Mouse (Mus musculus) forebrain, embryonic 15.5 days (tissue): ENCODE measurements around the gene Pam. TPM values are rescaled to one million over a fixed set of nuclear protein-coding genes. Genes with fewer than 3 reads are reported as not detected.
A peak's percentile ranks its signal among the peaks of the same experiment; 100 is the strongest.

Experiments
- ATAC-seq: fragments of 200-750 bp; cut with Nextera tagmentation; replicated peaks from 2 replicates; pipeline ENCODE4 v1.8.0; 2017; ENCODE audit warnings: mild to moderate bottlenecking, moderate TSS enrichment, moderate library complexity
- H3K27ac ChIP-seq: fragments of 300-500 bp; sonication (generic); replicated peaks from 2 replicates; pipeline ENCODE4 v1.5.1; 2015; ENCODE audit warnings: mild to moderate bottlenecking, inconsistent platforms
- H3K27me3 ChIP-seq: fragments of 300-500 bp; sonication (generic); 2 replicates; pipeline ENCODE4 v1.6.1; 2015; ENCODE audit warnings: inconsistent platforms
- H3K36me3 ChIP-seq: fragments of 300-500 bp; sonication (generic); 2 replicates; pipeline ENCODE4 v1.6.1; 2015; ENCODE audit warnings: mild to moderate bottlenecking, inconsistent platforms
- H3K4me1 ChIP-seq: fragments of 300-500 bp; sonication (generic); 2 replicates; pipeline ENCODE4 v1.6.1; 2015; ENCODE audit warnings: inconsistent platforms
- H3K4me2 ChIP-seq: fragments of 300-500 bp; sonication (generic); replicated peaks from 2 replicates; pipeline ENCODE4 v1.6.1; 2015; ENCODE audit warnings: mild to moderate bottlenecking, inconsistent platforms
- H3K4me3 ChIP-seq: fragments of 300-500 bp; sonication (generic); 2 replicates; pipeline ENCODE4 v1.5.1; 2015; ENCODE audit warnings: mild to moderate bottlenecking, inconsistent platforms
- H3K9ac ChIP-seq: fragments of 300-500 bp; sonication (generic); replicated peaks from 2 replicates; pipeline ENCODE4 v1.6.1; 2015; ENCODE audit warnings: mild to moderate bottlenecking, inconsistent platforms
- H3K9me3 ChIP-seq: fragments of 300-500 bp; sonication (generic); 2 replicates; pipeline ENCODE4 v1.6.1; 2016; ENCODE audit warnings: inconsistent platforms
- WGBS: fragments of 180-500 bp; shearing (Covaris S2); methylation state at CpG from one replicate; pipeline ENCODE4 v1.1.7; 2015; ENCODE audit warnings: mixed read lengths; 5-methylcytosine and 5-hydroxymethylcytosine counted together
- polyA plus RNA-seq: library from polyadenylated mRNA; unstranded; fragments of >200 nt; fragmentation: Nextera tagmentation; extraction: Ambion mirVana; gene quantifications from 2 replicates; pipeline ENCODE4 v1.2.1, GENCODE M21; 2015

The Pam gene
- polyA plus RNA-seq, 1 experiment from 2014 or later = 57.9 TPM

DNA sequence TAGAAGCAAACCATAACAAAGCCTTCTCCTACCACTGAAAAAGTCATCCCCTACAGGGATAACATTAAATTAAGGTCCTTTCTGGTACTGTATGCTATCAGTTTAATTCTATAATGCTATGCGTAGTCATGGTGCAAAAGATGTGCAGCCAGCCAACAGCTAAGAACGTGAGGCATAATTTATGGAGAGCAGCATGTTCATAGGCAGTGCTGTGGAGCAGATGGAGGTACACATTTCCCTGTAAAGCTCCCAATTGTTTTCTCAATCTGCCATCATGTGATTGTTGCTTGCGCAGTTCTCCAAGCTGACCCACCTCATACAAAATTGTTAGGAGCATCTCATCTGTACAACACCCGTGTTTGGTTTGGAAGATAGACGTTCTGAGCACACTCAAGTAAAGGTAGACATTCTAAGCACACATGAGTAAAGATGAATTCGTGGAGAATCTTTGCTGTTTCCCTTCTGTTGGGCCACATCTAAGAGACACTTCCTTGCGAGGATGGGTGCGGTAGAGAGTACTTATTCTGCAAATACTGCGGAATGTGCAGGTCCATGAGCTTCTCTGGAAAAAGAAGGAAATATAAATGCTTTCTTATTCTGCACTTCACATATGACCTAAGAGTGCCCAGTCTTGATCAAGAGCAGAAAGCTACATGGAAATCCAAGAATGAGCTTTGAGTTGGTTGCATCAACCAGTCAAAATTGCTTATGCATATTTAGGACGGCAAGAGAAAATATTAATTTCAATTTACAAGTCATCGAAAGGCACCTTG lies 2.7 kb upstream of the Pam start:
- Histone ChIP-seq H3K4me3 (no peak overlapping the region), H3K4me1 (peaks cover 22% of the 10 kb centered on the region), H3K36me3 (no peaks in the 10 kb centered on the region), H3K27ac (no peak overlapping the region; the same call in 1 of the 2 replicates), H3K4me2 (no peak overlapping the region), H3K9me3 (no peaks in the 10 kb centered on the region), H3K9ac (no peak overlapping the region), H3K27me3 (no peaks in the 10 kb centered on the region)
- ATAC-seq = no peak; the same call in 1 of the 2 replicates
- WGBS = 83% methylated on average over 11 of the region's 11 CpGs

DNA sequence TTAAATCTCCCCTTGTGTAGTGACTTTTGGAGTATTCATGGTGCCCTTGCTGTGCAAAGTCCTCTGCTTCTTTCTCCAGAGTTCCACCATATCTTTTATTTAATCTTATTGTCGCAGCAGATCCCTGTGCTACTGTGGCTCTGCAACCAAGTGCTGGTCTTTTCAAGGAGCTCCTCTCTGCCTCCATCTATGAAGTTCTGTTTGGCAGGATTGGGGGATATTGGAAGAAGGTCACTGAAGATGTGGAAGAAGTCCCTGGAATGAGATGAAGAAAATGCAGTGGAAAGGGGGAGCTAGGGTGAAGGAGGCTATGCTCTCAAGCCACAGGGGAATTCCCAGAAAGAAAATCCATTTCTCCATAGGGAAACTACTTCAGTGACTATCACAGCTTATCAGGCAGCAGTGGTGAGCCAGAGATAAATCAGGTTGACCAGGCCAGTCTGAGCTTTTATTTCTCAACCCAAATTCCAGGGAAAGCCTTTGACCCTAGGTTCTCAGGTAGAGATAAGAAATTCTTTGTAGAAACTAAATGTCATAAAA lies 1.0 kb upstream of the Pam start:
- Histone ChIP-seq H3K4me2 (no peak overlapping the region), H3K36me3 (no peaks in the 10 kb centered on the region), H3K27me3 (no peaks in the 10 kb centered on the region), H3K4me1 (peaks cover 26% of the 10 kb centered on the region), H3K27ac (no peak overlapping the region), H3K9me3 (no peaks in the 10 kb centered on the region), H3K4me3 (no peak overlapping the region), H3K9ac (no peak overlapping the region)
- WGBS = 68% methylated on average over 1 of the region's 1 CpGs
- ATAC-seq = no peak

DNA sequence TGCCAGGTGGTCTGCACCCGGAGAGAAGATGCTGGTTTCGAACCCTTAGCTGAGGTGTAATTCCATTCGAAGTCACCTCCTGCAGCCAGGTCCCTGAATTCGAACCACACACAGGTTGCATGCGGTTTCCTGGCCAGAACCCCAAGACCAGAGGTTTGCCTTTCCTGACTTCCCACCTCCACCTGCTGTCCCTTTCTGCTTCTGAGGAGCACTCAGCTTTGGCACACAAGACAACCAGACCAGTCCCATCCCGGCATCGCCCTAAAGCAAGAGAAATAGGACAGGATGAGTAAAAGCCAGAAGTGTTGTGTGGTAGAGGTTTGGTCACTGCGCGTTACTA lies 515 bp upstream of the Pam start:
- 29% methylated on average over 9 of the region's 9 CpGs for WGBS
- H3K9me3 ChIP-seq = no peaks in the 10 kb centered on the region
- peak overlapping the region; percentile 69 for H3K4me2 ChIP-seq
- ATAC-seq = no peak
- H3K9ac ChIP-seq = peak overlapping the region; percentile 87
- peak overlapping the region; percentile 88 for H3K27ac ChIP-seq
- no peaks in the 10 kb centered on the region for H3K27me3 ChIP-seq
- H3K4me3 ChIP-seq = peak overlapping the region; percentile 93
- H3K36me3 ChIP-seq = no peaks in the 10 kb centered on the region
- peaks cover 26% of the 10 kb centered on the region for H3K4me1 ChIP-seq

DNA sequence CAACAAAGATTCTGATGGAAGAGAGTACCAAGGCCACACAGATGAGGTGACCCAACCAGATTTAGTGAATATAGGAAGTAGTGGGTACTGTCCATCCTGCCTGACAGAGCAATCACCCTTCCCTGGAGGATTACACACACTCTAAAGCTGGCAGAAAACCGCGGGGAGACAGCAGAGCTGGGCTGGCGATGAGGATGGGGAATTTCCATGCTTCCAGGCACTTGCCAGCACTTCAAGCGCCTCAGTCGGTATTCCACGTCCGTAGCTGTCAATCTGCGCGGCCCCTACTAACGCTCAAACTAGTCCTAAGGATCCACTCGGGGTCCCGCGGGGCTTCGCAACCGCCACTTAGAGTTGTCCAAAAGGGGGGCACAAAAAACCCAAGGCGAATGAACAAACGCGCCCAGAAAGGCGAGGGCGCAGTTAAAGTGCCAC lies 618 bp downstream of the Pam start:
- H3K36me3 ChIP-seq = no peaks in the 10 kb centered on the region

DNA sequence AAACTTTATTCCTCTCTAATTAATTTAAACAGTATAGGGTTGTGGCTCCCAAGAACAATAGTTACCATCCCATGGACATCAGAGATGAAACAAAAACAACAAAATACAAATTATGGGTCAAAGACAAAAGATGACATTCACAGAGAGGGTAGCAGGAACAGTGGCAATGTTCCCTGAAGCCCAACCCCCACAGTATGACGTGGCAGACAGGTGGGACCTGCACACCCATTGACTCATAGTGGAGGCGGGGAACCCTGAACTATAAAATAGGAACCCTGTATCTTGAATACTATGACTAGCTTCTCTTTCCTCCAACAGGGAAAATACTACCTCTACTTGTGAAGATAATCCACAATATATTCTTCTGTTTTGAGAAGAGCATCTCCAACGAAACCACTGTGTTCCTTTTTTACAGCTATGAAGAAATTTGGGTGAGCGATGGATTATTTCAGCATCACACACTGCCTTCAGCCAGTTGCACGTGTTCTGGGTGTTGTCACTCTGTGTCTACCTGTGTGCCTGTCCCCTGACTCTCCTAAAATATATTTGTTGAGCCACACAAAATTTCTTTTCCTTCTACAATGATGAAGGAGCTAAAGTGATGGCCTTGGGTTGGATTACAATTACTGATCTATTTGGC lies 6.0 kb downstream of the Pam start:
- Histone ChIP-seq H3K27ac (no peak overlapping the region), H3K9me3 (no peaks in the 10 kb centered on the region), H3K9ac (no peak overlapping the region), H3K4me3 (no peak overlapping the region), H3K4me1 (peaks cover 24% of the 10 kb centered on the region), H3K27me3 (no peaks in the 10 kb centered on the region), H3K36me3 (no peaks in the 10 kb centered on the region), H3K4me2 (no peak overlapping the region)
- ATAC-seq = no peak
- WGBS = 86% methylated on average over 5 of the region's 5 CpGs

More for the DNA sequence above, 618 bp downstream of the Pam start:
- peaks cover 26% of the 10 kb centered on the region for H3K4me1 ChIP-seq
- H3K4me2 ChIP-seq = peak overlapping the region; percentile 69
- peak; percentile 65 for ATAC-seq
- peak overlapping the region; percentile 87 for H3K9ac ChIP-seq
- no peaks in the 10 kb centered on the region for H3K27me3 ChIP-seq
- peak overlapping the region; percentile 88 for H3K27ac ChIP-seq
- no peaks in the 10 kb centered on the region for H3K9me3 ChIP-seq
- peak overlapping the region; percentile 93 for H3K4me3 ChIP-seq
- under 1% methylated on average over 20 of the region's 20 CpGs for WGBS

DNA sequence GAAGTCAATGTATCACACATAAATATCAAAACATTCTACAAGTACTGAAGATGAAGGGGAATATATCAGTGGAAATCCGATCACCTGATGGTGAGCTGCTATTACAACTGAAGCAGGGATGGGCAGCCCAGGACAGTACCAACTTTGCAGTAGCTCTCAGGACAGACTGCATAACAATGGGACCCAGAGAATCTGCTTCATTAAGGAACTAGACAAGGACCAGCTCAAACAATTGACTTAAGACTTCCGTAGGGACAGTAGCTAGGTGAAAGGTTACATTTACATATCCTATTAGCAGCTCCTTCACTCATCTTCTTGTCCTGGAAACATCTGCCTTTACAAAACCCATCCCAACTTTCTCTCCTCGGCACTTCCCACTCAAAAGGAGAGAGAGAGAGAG lies 9.0 kb downstream of the Pam start:
- H3K4me1 ChIP-seq = peaks cover 18% of the 10 kb centered on the region
- no peak overlapping the region for H3K27ac ChIP-seq
- H3K9ac ChIP-seq = no peak overlapping the region
- H3K9me3 ChIP-seq = no peaks in the 10 kb centered on the region
- no peaks in the 10 kb centered on the region for H3K27me3 ChIP-seq
- no peak overlapping the region for H3K4me3 ChIP-seq
- ATAC-seq = no peak
- no peaks in the 10 kb centered on the region for H3K36me3 ChIP-seq
- 45% methylated on average over 3 of the region's 3 CpGs for WGBS
- no peak overlapping the region for H3K4me2 ChIP-seq

DNA sequence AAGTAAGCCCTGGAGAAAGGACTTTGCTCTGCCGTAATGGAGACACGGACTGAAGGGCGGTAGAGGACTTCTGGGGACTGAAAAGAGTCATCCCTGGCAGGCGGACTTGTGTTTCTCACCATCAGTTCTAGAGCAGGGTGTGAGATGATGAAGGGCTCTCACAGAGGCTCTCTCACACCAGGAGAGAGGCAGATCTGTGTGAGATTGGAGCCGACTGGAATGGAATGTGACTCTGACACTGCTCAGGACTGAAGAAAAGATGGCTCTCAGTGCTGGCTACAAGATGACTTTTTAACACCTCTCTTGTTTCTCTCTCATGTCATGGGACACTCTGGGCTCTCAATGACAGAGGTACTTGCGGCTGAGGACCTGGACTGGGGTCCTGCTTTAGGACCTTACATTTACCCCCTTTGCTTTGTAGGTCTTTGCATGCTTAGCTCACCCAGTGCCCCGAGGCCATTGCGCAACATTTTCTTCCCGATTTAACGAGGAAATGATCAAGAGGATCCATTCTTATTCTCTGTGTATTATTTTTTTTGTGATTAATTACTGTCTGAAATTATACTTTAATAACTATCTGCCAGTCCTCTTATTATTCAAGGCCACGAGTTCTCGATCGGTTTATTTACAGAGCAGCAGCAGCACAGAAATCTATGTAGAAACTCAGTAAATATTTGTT lies 10.7 kb downstream of the Pam start:
- 0 out of 2 replicates have a peak, but pooled peaks have one; percentile 9 for ATAC-seq

DNA sequence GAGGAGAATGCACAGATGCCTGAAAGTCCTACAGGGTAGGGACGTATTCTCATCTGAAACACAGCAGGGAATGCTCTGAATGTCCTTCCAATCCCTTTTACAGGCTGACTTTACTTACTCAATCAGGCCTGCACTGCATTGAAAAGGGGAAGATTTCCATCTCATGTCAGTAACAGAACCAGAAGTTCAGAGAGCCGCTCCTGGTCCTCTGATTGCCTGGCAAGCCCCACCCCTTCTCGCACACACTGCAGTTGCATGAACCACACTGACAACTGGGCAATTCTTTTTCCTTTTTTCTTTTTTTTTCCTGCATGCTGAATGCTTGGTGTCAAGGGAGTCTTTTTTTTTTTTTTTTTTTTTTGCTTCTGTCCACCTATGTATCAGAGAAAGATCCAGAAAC lies 11.9 kb downstream of the Pam start:
- Histone ChIP-seq H3K9ac (no peak overlapping the region), H3K9me3 (no peaks in the 10 kb centered on the region), H3K27ac (no peak overlapping the region), H3K4me2 (no peak overlapping the region), H3K36me3 (no peaks in the 10 kb centered on the region), H3K4me1 (peaks cover 22% of the 10 kb centered on the region), H3K4me3 (no peak overlapping the region), H3K27me3 (no peaks in the 10 kb centered on the region)
- 40% methylated on average over 3 of the region's 3 CpGs for WGBS
- no peak for ATAC-seq

More for the DNA sequence above, 10.7 kb downstream of the Pam start:
- Histone ChIP-seq H3K4me2 (no peak overlapping the region), H3K9ac (no peak overlapping the region), H3K9me3 (no peaks in the 10 kb centered on the region), H3K4me1 (peaks cover 18% of the 10 kb centered on the region), H3K27ac (no peak overlapping the region), H3K27me3 (no peaks in the 10 kb centered on the region), H3K36me3 (no peaks in the 10 kb centered on the region), H3K4me3 (no peak overlapping the region)
- WGBS = 66% methylated on average over 13 of the region's 13 CpGs

DNA sequence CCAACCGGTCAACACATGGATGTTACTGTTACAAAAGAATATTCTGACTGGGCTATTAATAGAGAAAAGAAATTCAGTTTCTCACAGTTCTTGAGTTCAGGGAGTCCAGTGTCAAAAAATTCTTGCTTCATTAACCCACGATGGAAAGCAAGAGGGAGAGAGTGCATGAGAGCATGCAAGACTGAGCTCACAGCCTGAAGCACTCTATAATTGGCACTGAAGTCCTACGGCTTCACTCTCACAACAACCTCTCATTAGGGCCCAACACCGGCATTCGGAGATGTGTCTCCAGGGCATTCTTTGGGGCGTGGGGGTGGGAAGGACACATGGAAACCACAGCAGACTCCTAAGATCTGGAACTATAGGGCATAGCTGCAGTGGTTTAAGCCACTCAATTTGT lies 12.5 kb downstream of the Pam start:
- no peak overlapping the region for H3K27ac ChIP-seq
- H3K4me3 ChIP-seq = no peak overlapping the region

DNA sequence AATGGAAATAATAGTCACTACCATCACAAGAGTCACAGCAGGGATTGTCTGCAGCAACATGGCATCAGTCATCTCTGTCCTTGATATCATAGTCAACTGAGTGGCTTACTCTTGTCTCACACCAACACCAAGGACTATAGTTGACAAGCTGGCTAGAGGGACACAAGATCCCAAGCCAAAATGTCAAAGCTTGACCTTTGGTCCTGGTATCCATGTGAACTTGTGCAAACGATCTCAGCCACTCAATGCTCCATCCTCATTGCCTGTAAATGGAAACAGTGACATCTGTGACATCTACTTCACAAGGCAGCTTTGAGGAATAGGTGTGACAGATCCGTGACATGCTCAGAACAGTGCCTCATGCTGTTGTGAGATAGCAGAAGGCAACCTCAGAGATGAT lies 15.0 kb downstream of the Pam start:
- ATAC-seq = no peak
- Histone ChIP-seq H3K27me3 (no peaks in the 10 kb centered on the region), H3K4me3 (no peak overlapping the region), H3K4me1 (peaks cover 19% of the 10 kb centered on the region), H3K9me3 (no peaks in the 10 kb centered on the region), H3K36me3 (no peaks in the 10 kb centered on the region), H3K9ac (no peak overlapping the region), H3K27ac (no peak overlapping the region), H3K4me2 (no peak overlapping the region)
- WGBS = 63% methylated on average over 2 of the region's 2 CpGs

More for the DNA sequence above, 12.5 kb downstream of the Pam start:
- Histone ChIP-seq H3K4me1 (peaks cover 25% of the 10 kb centered on the region), H3K9me3 (no peaks in the 10 kb centered on the region), H3K4me2 (no peak overlapping the region), H3K27me3 (no peaks in the 10 kb centered on the region), H3K36me3 (no peaks in the 10 kb centered on the region), H3K9ac (no peak overlapping the region)
- WGBS = 21% methylated on average over 6 of the region's 6 CpGs
- peak; percentile 62 for ATAC-seq

DNA sequence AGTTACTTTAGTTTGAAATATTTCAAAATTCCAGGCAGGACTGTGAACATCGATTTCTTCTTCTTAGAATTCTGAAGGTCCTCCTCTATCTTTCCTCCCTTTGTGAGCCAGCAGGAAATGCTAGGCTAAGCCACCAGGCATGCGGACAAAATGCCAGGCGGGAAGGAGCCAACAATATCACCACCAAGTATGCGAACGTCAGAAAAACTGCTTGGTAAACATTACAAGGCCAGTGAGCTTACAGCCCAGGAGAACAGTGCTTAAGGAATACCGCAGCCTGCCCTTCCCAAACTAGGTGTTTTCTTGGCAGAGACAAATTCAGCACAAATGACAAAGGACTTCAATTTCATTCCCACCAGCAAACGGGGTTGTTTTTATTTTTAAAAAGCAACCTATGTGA lies 15.8 kb downstream of the Pam start:
- H3K27ac ChIP-seq = no peak overlapping the region
- H3K9ac ChIP-seq = no peak overlapping the region
- ATAC-seq = no peak
- H3K4me1 ChIP-seq = peaks cover 17% of the 10 kb centered on the region
- 74% methylated on average over 7 of the region's 7 CpGs for WGBS
- H3K4me2 ChIP-seq = no peak overlapping the region
- no peaks in the 10 kb centered on the region for H3K9me3 ChIP-seq
- no peaks in the 10 kb centered on the region for H3K36me3 ChIP-seq
- H3K27me3 ChIP-seq = no peaks in the 10 kb centered on the region
- H3K4me3 ChIP-seq = no peak overlapping the region

DNA sequence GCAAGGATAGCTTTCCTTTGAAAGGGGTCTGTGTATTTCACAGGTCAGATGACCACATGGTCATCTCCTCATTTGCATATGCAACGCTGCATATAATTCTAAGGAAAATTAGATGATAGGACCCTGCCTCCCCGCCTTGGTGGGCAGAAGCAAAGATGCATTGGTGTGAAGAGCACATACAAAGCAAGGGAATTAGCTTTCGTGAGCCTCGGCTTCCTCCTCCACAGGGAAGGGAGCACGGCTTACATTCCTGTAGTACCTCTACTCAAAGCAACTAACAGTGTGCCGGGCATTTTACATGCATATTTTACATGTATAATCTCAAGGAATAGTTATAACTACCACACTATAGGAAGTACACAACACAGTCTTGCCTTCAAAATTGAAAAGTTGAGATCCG lies 16.7 kb downstream of the Pam start:
- H3K27me3 ChIP-seq = no peaks in the 10 kb centered on the region
- no peak for ATAC-seq
- H3K27ac ChIP-seq = no peak overlapping the region
- H3K4me2 ChIP-seq = no peak overlapping the region
- H3K4me1 ChIP-seq = peaks cover 17% of the 10 kb centered on the region
- no peaks in the 10 kb centered on the region for H3K9me3 ChIP-seq
- H3K9ac ChIP-seq = no peak overlapping the region
- no peaks in the 10 kb centered on the region for H3K36me3 ChIP-seq
- WGBS = 80% methylated on average over 7 of the region's 7 CpGs
- no peak overlapping the region for H3K4me3 ChIP-seq
